Mouse (Mus musculus): ENCODE data around the gene Cga. TPM values are rescaled to one million over a fixed set of nuclear protein-coding genes. Genes with fewer than 3 reads are reported as not detected.

Gene Cga
- polyA plus RNA-seq (2021; fragmentation: Nextera tagmentation) = not detected in 2 replicates
- long read RNA-seq, experiment 1 = 0 reads
- long read RNA-seq, experiment 2 = 0 reads

GRCm38 (mm10) chr4:34893479-34893878 lies at the start of gene Cga:
Gene Cga (plus strand): TSS chr4:34893779.

GRCm38 (mm10) chr4:34882818-34883217 lies 10.8 kb upstream of the Cga start, which contains the start of gene Zfp292:
Gene Zfp292 (minus strand): TSS chr4:34882960.

Other genes with a start within 250 kb of the Cga start
- 24.9 and 29.8 TPM in 2 replicates for gene Slc35a1, start 206.3 kb upstream of the Cga start, polyA plus RNA-seq (2021; fragmentation: Nextera tagmentation)
- 2.8 and 6.6 TPM in 2 replicates for gene Cfap206, start 163.6 kb upstream of the Cga start, polyA plus RNA-seq (2021; fragmentation: Nextera tagmentation)
- not detected in 2 replicates for gene Gm136, start 137.5 kb upstream of the Cga start, polyA plus RNA-seq (2021; fragmentation: Nextera tagmentation)
- 74.1 and 88.2 TPM in 2 replicates for gene Smim8, start 115.4 kb upstream of the Cga start, polyA plus RNA-seq (2021; fragmentation: Nextera tagmentation)
- gene Zfp292, start 10.8 kb upstream of the Cga start, polyA plus RNA-seq (2021; fragmentation: Nextera tagmentation) = 7.0 and 7.6 TPM in 2 replicates